Mouse (Mus musculus): ENCODE measurements at regions not wholly inside any gene's neighbourhood (a gene's known extent, or its start where the extent isn't known, plus 50 kb on each side); places are given as distances from the start of the nearest gene placed in this dataset.

- TF ChIP-seq HCFC1 (IDR thresholded peaks at IDR 0.05; ENCODE audit: borderline replicate concordance, insufficient read depth, low read length) (no peak), ZNF384 (IDR thresholded peaks at IDR 0.05; ENCODE audit: low read depth, low read length) (no peak), CHD2 (IDR thresholded peaks at IDR 0.05; ENCODE audit: low read depth, low read length) (no peak)
Observed at GRCm38 (mm10) chr10:71789936-71790335, 442.4 kb downstream of the Ipmk start.
